Mouse (Mus musculus) bone marrow macrophage, adult 2 months (primary cell): Measurements from ENCODE around the gene U2af2.

Source experiments
- CTCF ChIP-seq: IDR thresholded peaks from 2 replicates; pipeline ENCODE4 v1.5.1; 2012; ENCODE audit warnings: low read depth, mild to moderate bottlenecking, low read length, moderate library complexity
- POLR2A ChIP-seq: IDR thresholded peaks from 2 replicates; pipeline ENCODE4 v1.6.1; 2012; ENCODE audit warnings: mild to moderate bottlenecking, low read depth, low read length, borderline replicate concordance

- TF ChIP-seq CTCF (no peak), POLR2A (no peak)
Observed at GRCm38 (mm10) chr7:5092381-5092780, 30.4 kb downstream of the U2af2 start.
